Mouse (Mus musculus) T-helper 17 cell (primary cell): ENCODE data around the gene Ctf2.
"Not testable (repeated sequence)": the region's sequence is repeated elsewhere in the genome, so short reads cannot be mapped to it uniquely, and the experiment has no call there.

Source experiments
- in situ Hi-C, 2 experiments: fragments of 300-600 bp; cut with MboI, MseI; formaldehyde crosslinking; loops; 1 replicate in 1 of 2; 2 replicates in 1 of 2; pipeline ENCODE4 v1.15.1; 2025; ENCODE audit warnings: high pct_unique_total_duplicates in 2 of 2

Ctf2 gene

DNA sequence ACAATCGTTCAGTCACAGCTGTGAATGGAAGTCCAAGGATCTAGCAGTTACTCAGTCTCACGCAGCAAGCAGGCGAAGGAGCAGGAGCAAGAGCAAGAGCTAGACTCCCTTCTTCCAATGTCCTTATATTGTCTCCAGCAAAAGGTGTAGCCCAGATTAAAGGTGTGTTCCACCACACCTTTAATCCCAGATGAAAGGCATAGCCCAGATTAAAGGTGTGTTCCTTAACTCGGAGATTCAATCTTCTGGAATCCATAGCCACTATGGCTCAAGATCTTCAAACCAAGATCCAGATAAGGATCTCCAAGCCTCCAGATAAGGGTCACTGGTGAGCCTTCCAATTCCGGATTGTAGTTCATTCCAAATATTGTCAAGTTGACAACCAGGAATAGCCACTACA, at the start of gene Ctf2:
Gene Ctf2 (minus strand): TSS at position 101 of the 400 bp plus-strand sequence.
- in situ Hi-C loops: not testable (repeated sequence)

DNA sequence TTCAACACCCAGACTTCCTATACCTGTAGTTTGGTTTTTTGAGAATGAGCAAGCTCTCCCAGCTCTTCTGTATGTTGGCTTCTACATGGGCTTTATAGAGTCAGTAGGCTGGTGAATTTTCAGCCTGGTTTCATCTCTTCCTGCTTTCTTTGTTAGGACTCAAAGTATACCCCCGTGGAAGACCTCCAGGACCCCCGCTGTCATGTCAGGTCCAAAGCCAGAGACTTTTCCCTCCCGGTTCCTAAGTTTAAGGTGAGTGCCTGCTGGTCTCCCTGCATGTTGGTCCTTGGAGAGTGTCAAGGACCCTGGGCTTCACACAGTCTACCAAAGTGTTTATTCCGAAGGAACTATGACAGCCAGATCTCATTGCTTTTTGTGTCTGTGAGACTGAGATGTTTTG, 46.4 kb upstream of the Ctf2 start:
- in situ Hi-C loops: no loop called here

DNA sequence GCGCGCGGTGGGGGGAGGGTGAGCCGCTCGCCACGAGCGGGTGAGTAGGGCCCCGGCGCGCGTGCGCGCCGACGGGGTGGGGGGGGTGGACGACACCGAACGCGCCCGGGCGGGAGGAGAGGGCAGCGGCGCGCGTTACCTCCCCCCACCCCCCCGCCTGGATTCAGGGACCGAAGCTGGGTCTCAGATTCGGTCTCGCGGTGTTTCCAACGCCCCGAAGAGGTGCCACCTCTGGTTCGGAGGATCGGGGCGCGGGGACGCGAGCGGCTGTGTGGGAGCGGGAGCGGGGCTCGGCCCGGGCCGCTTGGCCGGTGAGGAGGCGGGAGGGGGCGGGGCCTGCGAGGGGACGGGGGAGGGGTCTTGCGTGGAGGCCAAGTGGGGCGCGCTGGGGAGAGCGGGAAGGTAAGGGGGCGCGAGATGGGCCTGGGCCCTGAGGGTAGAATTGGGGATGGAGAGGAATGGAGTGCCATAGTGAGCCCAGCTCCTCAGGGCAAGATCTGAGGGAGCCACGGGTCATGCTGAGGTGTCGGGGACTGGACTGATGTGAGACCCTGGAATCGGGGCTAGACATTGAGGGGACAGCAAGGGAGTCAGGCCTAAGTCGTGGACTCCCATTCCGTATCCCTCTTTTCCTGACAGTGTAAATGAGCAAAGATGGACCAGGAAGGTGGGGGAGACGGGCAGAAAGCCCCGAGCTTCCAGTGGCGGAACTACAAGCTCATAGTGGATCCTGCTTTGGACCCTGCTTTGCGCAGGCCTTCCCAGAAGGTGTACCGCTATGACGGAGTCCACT, 45.7 kb upstream of the Ctf2 start:
- in situ Hi-C loops: no loop called here

DNA sequence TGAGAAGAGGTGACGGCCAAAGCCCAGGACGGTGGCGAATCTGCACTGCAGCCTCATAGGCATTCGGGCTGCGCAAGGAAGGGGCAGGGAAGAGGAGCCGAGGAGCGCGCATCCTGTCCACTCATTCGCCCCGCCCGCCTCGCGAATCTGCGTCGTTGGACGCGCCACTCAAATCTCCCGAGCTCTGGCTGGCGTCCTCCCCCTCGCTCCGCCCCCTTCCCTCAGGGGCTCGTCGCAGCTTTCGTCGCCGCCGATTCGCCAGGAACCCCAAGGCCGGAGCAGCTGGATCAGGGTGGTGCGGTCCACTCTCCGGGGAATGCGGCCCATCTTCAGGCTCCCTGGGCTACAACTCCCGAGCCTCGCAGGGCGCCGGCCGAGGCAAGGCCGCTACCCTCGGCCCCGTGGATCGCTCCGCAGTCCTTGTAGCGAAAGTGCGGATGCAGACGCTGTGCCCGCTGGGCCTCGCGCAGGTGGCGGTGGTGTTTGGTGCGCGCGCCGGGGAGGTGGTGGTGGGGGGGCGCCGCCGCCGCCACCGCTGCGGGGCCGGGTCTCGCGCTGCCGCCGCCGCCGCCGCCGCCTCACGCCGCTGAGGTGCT, 45.0 kb upstream of the Ctf2 start:
- in situ Hi-C loops: no loop called here

DNA sequence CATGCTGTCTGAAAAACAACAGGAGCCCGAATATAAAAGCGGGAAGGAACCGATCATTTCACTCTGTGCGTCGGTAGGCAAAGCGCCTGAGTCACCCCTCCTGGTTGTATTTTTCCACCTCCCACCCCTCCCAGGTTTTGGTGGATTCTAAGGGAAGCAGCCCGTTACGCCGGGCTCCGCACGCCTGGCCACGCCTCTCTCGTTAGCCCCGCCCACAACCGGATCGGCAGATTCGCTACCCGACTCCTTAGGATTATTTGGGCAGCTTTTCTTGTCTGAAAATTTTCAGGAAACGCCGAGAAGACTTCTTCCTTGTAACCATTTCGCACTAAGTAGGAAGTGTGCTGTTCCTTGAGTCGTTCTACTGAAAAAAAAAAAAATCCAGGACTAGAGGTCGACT, 44.5 kb upstream of the Ctf2 start, which contains the start of gene Setd1a:
Gene Setd1a (plus strand): TSS at position 245 of the 400 bp plus-strand sequence.
- in situ Hi-C loops: no loop called here

DNA sequence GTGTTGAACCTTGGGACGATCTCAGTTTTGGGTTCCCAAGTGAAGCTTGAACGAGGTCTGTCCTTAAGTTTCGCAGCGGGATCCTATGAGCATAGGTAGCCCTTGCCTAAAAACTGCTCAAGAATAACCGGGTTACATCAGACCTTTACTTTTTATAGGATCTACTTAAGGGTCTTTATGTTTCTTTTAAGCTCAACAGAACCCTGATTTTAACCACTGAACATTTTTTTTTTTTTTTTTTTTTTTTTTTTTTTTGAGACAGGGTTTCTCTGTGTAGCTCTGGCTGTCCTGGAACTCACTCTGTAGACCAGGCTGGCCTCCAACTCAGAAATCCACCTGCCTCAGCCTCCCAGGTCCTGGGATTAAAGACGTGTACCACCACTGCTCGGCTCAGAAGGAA, 43.9 kb upstream of the Ctf2 start:
- in situ Hi-C loops: not testable (repeated sequence)

DNA sequence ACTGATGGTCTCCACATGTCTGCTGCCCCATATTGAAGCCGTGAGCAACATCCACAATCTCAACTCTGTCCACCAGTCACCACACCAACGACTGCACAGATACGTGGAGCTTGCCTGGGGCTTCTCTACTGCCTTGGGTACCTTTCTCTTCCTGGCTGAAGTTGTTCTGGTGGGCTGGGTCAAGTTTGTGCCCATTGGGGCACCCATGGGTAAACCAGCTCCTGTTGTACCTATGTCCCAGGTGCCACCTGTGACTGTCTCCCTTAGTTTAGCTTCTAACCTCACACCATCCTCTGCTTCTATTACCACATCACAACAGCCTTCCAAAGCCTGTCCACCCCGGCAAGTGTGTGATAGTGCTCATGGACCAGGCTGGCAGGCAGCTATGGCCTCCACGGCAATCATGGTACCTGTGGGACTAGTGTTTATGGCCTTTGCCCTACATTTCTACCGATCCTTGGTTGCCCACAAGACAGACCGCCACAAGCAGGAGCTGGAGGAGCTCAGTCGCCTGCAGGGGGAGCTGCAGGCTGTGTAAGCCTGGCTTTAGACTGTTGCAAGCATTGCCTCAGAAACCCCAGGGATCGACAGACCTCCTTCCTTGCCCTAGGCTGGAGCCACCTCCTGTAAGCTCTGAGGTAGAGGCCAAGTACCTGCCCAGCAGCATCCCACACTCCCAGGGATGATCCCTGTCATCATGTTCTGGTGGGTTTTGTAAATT, 41.9 kb upstream of the Ctf2 start:
- in situ Hi-C loops: no loop called here

DNA sequence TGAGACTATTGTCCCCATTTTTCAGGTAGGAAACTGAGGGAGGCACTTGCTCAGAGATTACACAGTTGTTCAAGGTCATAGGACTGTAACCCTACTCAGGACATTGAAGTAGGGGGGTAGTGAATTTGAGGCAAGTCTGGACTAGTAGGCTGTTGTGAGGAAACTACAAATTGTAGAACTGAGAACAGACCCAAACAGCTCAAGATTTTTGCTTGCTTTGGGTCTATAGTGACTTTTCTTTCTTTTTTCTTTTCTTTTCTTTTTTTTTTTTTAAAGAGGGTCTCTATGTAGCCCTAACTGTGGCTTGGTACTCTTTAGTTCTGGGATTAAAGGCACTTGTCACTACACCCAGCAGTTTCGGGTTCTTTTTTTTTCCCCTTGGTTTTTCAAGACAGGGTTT, 40.6 kb upstream of the Ctf2 start:
- in situ Hi-C loops: no loop called here

DNA sequence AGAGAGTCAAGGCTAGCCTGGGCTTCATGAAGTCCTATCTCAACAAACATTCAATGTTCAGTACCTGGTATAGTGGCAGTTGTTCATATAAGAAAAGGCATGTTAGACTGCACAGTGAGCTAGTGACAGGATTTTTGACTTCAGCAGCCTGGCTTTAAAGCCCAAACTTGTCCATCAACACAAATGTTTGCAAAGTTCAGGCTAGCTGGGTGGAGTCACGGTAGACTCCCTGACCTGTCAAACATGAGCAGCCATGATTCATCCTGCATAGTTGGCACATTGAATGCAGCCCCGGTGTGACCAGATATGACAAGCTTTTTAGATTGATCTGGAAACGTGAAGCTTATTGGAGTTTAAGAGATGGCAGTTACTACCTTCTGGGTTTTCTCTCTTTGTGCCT, 40.1 kb upstream of the Ctf2 start:
- in situ Hi-C loops: no loop called here

DNA sequence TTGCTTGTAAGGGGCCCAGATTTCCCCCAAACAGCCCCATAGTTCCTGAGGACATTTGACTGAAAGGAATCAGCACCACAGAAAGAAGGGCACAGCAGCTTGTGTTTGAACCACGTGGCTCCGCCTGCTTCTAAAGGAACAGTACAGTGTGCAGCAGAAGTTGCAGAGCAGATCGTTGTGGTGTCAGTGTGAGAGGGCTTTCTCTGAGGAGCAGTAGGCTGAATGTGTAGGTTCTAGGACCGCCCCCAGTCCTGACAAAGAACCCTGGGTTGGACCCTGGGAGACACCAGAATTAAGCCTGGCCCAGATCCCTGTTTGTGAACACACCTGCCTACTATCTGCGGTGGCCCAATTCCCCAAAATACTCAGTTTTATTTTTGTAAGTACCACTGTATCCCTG, 39.3 kb upstream of the Ctf2 start:
- in situ Hi-C loops: no loop called here

DNA sequence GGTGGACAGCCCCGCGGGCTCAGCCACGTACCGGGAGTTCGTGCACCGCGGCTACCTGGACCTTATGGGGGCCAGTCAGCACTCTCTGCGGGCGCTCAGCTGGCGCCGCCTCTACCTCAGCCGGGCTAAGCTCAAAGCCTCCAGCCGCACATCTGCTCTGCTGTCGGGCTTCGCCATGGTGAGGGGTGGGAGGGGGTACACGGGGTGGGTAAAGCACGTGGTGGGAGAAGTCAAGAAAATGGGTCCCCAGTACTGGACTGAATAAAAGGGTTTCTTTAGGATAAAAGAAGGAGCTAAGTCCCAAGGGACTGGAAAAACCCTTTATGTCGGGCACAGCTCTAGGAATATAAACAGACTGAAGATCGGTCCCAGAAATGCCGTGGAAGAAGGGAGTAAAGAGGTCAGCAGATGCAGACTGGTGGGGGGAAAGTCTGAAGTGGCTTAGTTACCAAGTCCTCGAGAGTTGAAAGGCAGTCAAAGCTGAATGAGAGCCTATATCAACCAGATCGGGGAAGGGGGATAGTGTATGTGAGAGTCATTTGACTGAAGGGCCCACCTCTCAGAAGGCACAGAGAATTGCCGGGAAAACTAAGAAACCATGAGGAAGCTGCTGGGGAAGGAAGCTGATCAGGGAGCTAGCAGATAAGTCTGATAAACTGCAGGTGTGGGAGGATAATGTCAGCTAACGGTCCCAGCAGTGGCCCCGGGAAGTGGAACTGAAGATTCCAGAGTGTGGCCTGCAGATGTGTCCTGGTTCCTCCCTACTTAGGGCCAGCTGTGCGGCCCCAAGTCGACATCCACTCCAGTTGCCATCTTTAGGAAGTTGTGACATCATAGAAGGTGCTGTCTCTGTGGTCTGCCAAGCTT, 38.3 kb upstream of the Ctf2 start:
- in situ Hi-C loops: no loop called here

DNA sequence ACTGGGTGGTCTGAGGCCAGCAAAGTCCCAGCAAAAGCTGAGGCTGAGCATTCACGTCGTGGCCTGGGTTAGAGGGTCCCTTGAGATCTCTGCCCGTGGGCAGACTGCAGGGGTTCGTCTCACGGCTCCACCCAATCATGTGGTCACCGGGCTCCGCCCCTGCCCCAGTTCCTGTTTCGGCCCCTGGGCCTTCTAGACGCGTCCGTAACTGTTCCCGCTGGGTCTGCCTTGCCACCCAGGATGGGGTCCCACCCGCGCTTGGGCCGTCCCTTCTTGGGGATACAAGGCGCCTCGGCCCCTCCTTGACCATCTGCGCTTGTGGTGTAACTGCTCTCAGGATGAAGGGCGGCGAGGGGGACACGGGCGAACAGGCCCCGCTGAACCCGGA, 37.7 kb upstream of the Ctf2 start, which contains the start of gene Orai3:
Gene Orai3 (plus strand): TSS at position 165 of the 388 bp plus-strand sequence.
- in situ Hi-C loops: loop anchor here in 1 of 2 experiments (10.0 kb wide), 1 partner anchor 95 kb away; no protein-coding TSS in a partner anchor

DNA sequence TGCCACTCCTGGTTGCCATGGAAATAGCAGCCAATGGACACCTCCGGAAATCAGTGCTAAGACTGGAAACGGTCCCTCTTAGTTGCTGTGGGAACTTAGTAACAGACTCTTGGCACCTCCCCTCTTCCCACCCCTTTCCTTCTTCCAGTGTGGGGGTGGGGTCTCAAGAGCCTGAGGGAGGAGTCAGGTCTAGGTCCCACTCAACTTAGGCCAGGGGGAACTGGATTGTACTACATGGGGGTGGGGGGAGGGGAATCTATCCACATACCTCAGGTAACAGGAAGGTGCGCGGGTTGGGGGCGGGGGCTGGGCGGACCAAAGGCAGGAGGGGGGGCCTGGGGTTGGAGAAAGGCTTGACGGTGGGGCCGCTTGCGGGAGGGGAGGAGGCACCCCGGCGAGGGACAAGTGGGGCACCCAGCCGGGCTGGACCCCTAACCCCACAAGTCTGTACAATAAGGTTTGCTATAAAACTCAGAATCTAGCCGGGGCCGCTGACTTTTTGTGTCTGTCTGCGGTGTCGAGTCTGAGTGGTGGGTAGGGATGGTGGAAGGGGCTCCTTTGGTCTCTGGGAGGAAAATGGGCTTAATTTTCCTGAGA, 37.1 kb upstream of the Ctf2 start:
- in situ Hi-C loops: loop anchor here in 1 of 2 experiments (10.0 kb wide), 1 partner anchor 94 kb away; no protein-coding TSS in a partner anchor

DNA sequence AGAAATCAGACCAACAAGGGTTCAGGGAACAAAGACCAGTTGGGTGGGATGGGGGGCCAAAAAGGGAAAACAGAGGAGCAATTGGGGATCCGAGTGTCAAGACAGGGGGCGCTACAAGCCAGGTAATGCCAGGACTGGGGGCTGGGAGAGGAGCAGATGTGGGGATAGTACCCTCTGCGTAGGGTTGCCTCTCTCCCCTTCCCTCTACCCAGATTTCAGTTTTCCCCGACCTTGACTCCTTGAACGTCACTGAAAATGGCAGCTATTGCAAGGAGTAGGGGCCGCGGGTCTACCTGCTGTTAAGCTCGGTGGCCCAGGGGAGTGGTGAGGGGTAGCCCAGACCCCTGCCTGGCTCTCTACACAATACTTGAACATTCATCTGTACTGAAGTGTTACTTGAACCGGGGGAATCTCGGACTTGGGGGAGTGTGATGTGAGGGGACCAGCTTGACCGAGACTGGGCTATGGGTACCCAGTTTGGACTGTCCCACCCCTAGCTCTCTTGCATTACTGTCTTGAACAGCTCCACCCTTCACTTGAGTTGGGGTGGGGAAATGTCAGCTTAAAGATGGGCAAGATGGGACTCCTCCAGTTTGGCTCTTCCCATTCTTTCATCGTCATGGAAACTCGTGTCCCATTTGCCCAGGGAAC, 36.5 kb upstream of the Ctf2 start:
- in situ Hi-C loops: loop anchor here in 1 of 2 experiments (10.0 kb wide), 1 partner anchor 94 kb away; no protein-coding TSS in a partner anchor

DNA sequence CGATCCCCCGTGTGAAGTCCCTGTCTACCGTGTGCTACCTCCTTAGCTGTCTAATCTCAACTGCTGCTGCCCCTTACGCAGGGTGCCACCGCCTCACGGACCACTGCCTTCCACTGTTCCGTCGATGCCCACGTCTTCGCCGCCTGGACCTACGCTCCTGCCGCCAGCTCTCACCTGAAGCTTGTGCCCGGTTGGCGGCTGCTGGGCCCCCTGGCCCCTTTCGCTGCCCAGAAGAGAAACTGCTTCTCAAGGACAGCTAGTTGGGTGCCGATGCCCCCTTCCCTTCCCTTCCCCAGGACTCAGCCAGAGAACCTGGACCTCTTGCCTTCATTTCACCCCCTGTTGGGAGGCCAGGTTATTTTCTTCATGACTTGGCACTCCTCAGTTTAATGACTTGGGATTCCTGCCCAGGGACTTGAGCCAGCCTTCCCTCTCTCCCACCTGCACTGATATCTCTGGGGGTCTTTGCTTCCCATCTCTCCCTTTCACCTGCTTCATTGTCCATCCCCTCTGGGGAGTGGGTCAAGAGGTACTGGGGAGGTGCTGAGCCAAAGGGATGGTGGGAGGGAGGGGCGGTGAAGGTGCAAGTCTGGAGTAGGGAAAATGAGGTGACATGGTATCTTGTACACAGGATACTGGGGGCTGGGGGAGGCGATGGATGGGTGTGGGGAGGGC, 35.8 kb upstream of the Ctf2 start:
- in situ Hi-C loops: loop anchor here in 1 of 2 experiments (10.0 kb wide), 1 partner anchor 93 kb away; no protein-coding TSS in a partner anchor

DNA sequence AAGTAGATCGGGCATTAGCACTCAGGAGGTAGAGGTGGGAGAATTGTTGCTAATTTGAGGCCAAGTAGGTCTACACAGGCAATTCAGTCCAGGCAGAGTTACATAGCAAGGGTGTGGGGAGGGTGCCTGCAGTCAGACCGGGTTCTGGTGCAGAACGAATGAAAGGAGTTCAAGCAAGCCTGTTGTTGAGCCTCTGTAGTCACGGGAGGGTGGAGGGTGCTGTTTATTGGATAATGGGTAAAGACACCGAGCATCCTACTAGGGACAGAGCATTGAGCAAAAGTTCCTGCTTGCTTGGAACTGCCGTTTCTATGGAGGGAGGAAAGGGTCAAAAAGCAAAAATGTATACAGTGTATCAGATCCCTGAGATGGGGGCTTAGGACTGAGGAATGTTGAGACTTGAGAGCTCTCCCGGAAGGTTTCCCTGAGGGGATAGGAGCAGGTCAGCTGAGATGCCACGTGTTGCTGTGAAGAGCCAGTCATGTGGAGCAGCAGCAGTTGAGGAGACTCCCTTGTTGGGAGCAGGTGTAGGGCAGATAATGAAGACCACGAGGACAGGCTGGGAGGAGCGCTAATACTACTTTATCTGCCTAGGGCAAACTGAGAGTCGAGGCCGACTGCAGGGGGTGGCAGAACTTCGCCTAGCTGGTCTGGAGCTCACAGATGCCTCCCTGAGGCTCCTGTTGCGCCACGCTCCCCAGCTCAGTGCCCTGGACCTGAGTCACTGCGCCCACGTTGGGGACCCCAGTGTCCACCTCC, 35.1 kb upstream of the Ctf2 start:
- in situ Hi-C loops: loop anchor here in 1 of 2 experiments (10.0 kb wide), 1 partner anchor 92 kb away; no protein-coding TSS in a partner anchor

DNA sequence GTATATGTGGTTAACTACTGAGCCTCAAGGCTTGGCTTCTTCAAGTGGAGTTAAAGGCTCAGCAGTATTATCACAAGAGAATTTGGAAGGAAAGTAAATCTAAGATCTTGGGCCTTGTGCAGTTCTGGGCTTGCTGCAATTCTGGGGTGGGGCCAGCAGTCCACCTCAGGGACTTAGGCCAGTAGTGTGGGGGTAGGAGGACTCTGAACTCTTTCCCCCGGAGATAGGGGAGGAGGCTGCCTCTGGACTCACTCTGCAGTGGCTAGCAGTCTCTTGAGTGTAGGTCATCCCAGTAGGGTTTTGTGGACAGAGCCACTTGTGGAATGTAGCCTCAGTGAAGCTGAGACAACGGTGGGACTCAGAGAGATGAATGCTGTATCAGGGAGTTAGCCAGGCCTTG, 33.8 kb upstream of the Ctf2 start:
- in situ Hi-C loops: loop anchor here in 1 of 2 experiments (10.0 kb wide), 1 partner anchor 91 kb away; no protein-coding TSS in a partner anchor

DNA sequence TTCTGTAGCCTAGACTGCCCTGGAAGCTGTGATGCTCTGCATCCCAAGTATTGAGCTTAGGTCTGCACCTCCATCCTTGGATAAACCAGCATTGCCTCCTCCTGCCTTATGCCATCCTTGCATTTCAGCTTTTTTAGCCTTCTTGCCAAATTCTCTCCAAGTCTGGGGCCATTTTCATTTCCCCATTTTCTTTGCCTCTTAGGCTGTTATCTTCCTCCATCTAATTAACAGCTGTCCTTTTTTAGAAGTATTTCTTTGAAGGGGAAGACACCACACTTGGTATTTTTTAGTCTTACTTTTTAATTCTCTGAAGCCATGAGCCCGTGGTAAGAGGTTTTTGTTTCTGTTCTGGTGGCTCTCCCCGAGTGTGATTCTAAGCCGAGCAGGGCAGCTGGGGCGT, 31.7 kb upstream of the Ctf2 start:
- in situ Hi-C loops: loop anchor here in 1 of 2 experiments (10.0 kb wide), 1 partner anchor 89 kb away; no protein-coding TSS in a partner anchor

DNA sequence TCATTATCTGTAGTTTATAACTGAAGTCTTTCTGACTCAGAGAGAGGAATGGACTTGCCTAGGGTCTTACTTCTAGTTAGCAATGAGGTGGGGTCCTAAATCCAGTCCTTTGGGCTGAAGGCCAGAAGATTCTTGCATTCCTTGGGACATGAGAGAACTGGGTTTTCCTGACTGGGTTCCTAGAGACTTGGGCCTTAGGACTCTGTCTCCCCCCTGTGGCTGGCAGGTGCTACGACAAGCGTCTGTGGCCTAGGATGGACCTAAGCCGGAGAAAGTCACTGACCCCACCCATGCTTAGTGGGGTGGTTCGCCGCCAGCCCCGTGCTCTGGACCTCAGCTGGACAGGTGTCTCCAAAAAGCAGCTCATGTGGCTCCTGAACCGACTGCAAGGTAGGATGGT, 29.1 kb upstream of the Ctf2 start:
- in situ Hi-C loops: loop anchor here in 1 of 2 experiments (10.0 kb wide), 1 partner anchor 86 kb away; no protein-coding TSS in a partner anchor
